9 mouse cellular contexts compared by ENCODE assay signal in genomic region chr16:30235577-30235976, GRCm38 (mm10). TPM values are rescaled to one million over a fixed set of nuclear protein-coding genes. Genes with fewer than 3 reads are reported as not detected.
DNase-seq lines count a peak whose midpoint lies in the region; ATAC-seq and TF ChIP-seq lines count a peak whose summit lies in the region.
"Had no signal": no experiment of that assay in that cellular context is flagged by ENCODE, and none has a peak within 500 bp of the region (broad histone marks: within the 10 kb centered on the region; RNA-seq: fewer than 3 reads in every experiment).

No protein-coding gene starts in this region.

- no peaks in the 10 kb centered on the region for H3K36me3 ChIP-seq in kidney, postnatal 0 days (ENCODE audit: insufficient read depth, low read length)
- no peaks in the 10 kb centered on the region for H3K36me3 ChIP-seq in G1E (replicated peaks)
- no peaks in the 10 kb centered on the region for H3K36me3 ChIP-seq in intestine, postnatal 0 days (ENCODE audit: control insufficient read depth, insufficient read depth)

- no peak overlapping the region for H3K9ac ChIP-seq in kidney, postnatal 0 days (ENCODE audit: low read depth, low read length)
- no peak overlapping the region; the same call in 1 of the 2 replicates for H3K9ac ChIP-seq in intestine, postnatal 0 days (ENCODE audit: low read depth, low read length)

- no peak for ATAC-seq in kidney, postnatal 0 days (replicated peaks; ENCODE audit: low FRiP score, low read depth)
- no peak for ATAC-seq in G1E (ENCODE audit: extremely low read depth, insufficient number of reproducible peaks, low FRiP score, poor library complexity, severe bottlenecking)
- ATAC-seq in intestine, postnatal 0 days: no peak

- DNase-seq in cerebellum, adult 9-11 months: peak; percentile 11
- DNase-seq in cerebellum, postnatal 4 days (ENCODE audit: low spot score in 2 of 2): no peak
- DNase-seq in kidney, postnatal 0 days (ENCODE audit: low spot score): no peak
- DNase-seq in kidney, postnatal 36 days: no peak
- no peak for DNase-seq in G1E (ENCODE audit: low spot score)
- DNase-seq in adrenal gland, adult 2 months: no peak
- DNase-seq in urinary bladder, postnatal 10 days (ENCODE audit: low spot score): no peak

- no peak overlapping the region for H3K4me3 ChIP-seq in kidney, postnatal 0 days (replicated peaks; ENCODE audit: low read depth, low read length)
- 0 out of 2 replicates have a peak overlapping the region, but pooled peaks have one; percentile 68 for H3K4me3 ChIP-seq in G1E (ENCODE audit: low read depth, low read length)
- H3K4me3 ChIP-seq in intestine, postnatal 0 days (ENCODE audit: low read depth, low read length): no peak overlapping the region

- 0 out of 2 replicates have a peak, but pooled peaks cover 7% of the 10 kb centered on the region for H3K27me3 ChIP-seq in kidney, postnatal 0 days (ENCODE audit: insufficient read depth, low read length)
- peaks cover 70% of the 10 kb centered on the region for H3K27me3 ChIP-seq in G1E (ENCODE audit: insufficient read depth, low read length)
- H3K27me3 ChIP-seq in intestine, postnatal 0 days (replicated peaks; ENCODE audit: control insufficient read depth, insufficient read depth, low read length): 0 out of 2 replicates have a peak, but pooled peaks cover 5% of the 10 kb centered on the region

- no peak for TF ChIP-seq CTCF in kidney, postnatal 0 days (IDR thresholded peaks at IDR 0.05; ENCODE audit: low read depth)
- no peak for TF ChIP-seq CTCF in G1E (IDR thresholded peaks at IDR 0.05; ENCODE audit: low read depth, low read length)
- TF ChIP-seq CTCF in intestine, postnatal 0 days (IDR thresholded peaks at IDR 0.05; ENCODE audit: low read depth): no peak

- H3K4me1 ChIP-seq in kidney, postnatal 0 days (replicated peaks; ENCODE audit: insufficient read depth, low read length): no peaks in the 10 kb centered on the region; the same call in 1 of the 2 replicates
- peaks cover 23% of the 10 kb centered on the region for H3K4me1 ChIP-seq in G1E (ENCODE audit: insufficient read depth, low read depth, low read length)
- H3K4me1 ChIP-seq in intestine, postnatal 0 days (replicated peaks; ENCODE audit: control insufficient read depth, insufficient read depth, low read length): no peaks in the 10 kb centered on the region

- peak overlapping the region; percentile 64; the same call in 1 of the 2 replicates for H3K4me2 ChIP-seq in kidney, postnatal 0 days (ENCODE audit: low read length)
- peak overlapping the region; percentile 83; the same call in 1 of the 2 replicates for H3K4me2 ChIP-seq in intestine, postnatal 0 days (replicated peaks; ENCODE audit: low read depth)

- 61% methylated on average over 2 of the region's 2 CpGs for WGBS in kidney, postnatal 0 days
- 58% methylated on average over 2 of the region's 2 CpGs for WGBS in intestine, postnatal 0 days

- H3K9me3 ChIP-seq in kidney, postnatal 0 days (replicated peaks; ENCODE audit: low read length): no peaks in the 10 kb centered on the region
- H3K9me3 ChIP-seq in G1E (replicated peaks): no peaks in the 10 kb centered on the region
- no peaks in the 10 kb centered on the region for H3K9me3 ChIP-seq in intestine, postnatal 0 days (ENCODE audit: control insufficient read depth)

- no peak overlapping the region for H3K27ac ChIP-seq in kidney, postnatal 0 days
- no peak overlapping the region for H3K27ac ChIP-seq in intestine, postnatal 0 days (ENCODE audit: low read depth, low read length)

RNA-seq across cellular contexts. Expression of gene Cpn2, which starts 31.7 kb away (rescaled TPM):
- not detected in 2 replicates for polyA plus RNA-seq in kidney, postnatal 0 days (2015; fragmentation: Nextera tagmentation; extraction: Ambion mirVana)
- total RNA-seq in G1E (2014; fragmentation: Nextera tagmentation) (not detected in 2 replicates), G1E (2017) (under 0.01 and 0.16 TPM in 2 replicates)
- not detected in 2 replicates for polyA plus RNA-seq in G1E (2012)
- 0.08 and 0.09 TPM in 2 replicates for polyA plus RNA-seq in intestine, postnatal 0 days (2015; fragmentation: Nextera tagmentation; extraction: Ambion mirVana)
- total RNA-seq in adrenal gland, adult 2 months (2021): 1 to 10 TPM; 2.4 to 3.6 TPM
- polyA plus RNA-seq in adrenal gland, adult 2 months (2012; rRNA removed): 1.2 and 1.7 TPM in 2 replicates
- total RNA-seq: layer of hippocampus, postnatal 14 days had no signal

RNA-seq across cellular contexts. Expression of gene Lrrc15, which starts 47.5 kb away (rescaled TPM):
- polyA plus RNA-seq in kidney, postnatal 0 days (2015; fragmentation: Nextera tagmentation; extraction: Ambion mirVana): 0.78 and 0.84 TPM in 2 replicates
- total RNA-seq in G1E (2014; fragmentation: Nextera tagmentation): not detected in 2 replicates
- 0.22 TPM in 1 of 2 replicates, not detected in the other for total RNA-seq in G1E (2017)
- not detected in 2 replicates for polyA plus RNA-seq in G1E (2012)
- 0.30 and 0.34 TPM in 2 replicates for polyA plus RNA-seq in intestine, postnatal 0 days (2015; fragmentation: Nextera tagmentation; extraction: Ambion mirVana)
- total RNA-seq in adrenal gland, adult 2 months (2021): under 1 TPM in 1 of 2 experiments, not detected in 1; 0.06 TPM
- polyA plus RNA-seq in adrenal gland, adult 2 months (2012; rRNA removed): 0.02 TPM in 2 replicates
